Mouse (Mus musculus) heart, embryonic 13.5 days (tissue): ENCODE measurements at regions not wholly inside any gene's neighbourhood (a gene's known extent, or its start where the extent isn't known, plus 50 kb on each side); places are given as distances from the start of the nearest gene placed in this dataset.

ENCODE experiments used
- ATAC-seq: fragments of 200-750 bp; cut with Nextera tagmentation; 2 replicates; pipeline ENCODE4 v1.8.0; 2017; ENCODE audit warnings: moderate TSS enrichment; ENCODE audit not compliant: insufficient number of reproducible peaks, low FRiP score, low TSS enrichment; ENCODE audit errors: extremely low read depth
- H3K27ac ChIP-seq: fragments of 300-500 bp; sonication (generic); replicated peaks from 2 replicates; pipeline ENCODE4 v1.5.1; 2015; ENCODE audit warnings: moderate library complexity, mild to moderate bottlenecking, inconsistent platforms
- H3K27me3 ChIP-seq: fragments of 300-500 bp; sonication (generic); replicated peaks from 2 replicates; pipeline ENCODE4 v1.6.1; 2015; ENCODE audit warnings: mild to moderate bottlenecking, inconsistent platforms
- H3K36me3 ChIP-seq: fragments of 300-500 bp; sonication (generic); 2 replicates; pipeline ENCODE4 v1.6.1; 2015; ENCODE audit warnings: mild to moderate bottlenecking, inconsistent platforms
- H3K4me1 ChIP-seq: fragments of 300-500 bp; sonication (generic); 2 replicates; pipeline ENCODE4 v1.6.1; 2015; ENCODE audit warnings: inconsistent platforms
- H3K4me2 ChIP-seq: fragments of 300-500 bp; sonication (generic); 2 replicates; pipeline ENCODE4 v1.6.1; 2015; ENCODE audit warnings: inconsistent platforms, mild to moderate bottlenecking, moderate library complexity
- H3K4me3 ChIP-seq: fragments of 300-500 bp; sonication (generic); 2 replicates; pipeline ENCODE4 v1.5.1; 2015; ENCODE audit warnings: moderate library complexity, mild to moderate bottlenecking, inconsistent platforms
- H3K9ac ChIP-seq: fragments of 300-500 bp; sonication (generic); 2 replicates; pipeline ENCODE4 v1.6.1; 2015; ENCODE audit warnings: inconsistent platforms, mild to moderate bottlenecking, moderate library complexity
- H3K9me3 ChIP-seq: fragments of 300-500 bp; sonication (generic); 2 replicates; pipeline ENCODE4 v1.6.1; 2016; ENCODE audit warnings: inconsistent platforms
- WGBS: fragments of 180-500 bp; shearing (Covaris S2); methylation state at CpG from one replicate; pipeline ENCODE4 v1.1.7; 2015; ENCODE audit warnings: mixed read lengths; 5-methylcytosine and 5-hydroxymethylcytosine counted together

DNA sequence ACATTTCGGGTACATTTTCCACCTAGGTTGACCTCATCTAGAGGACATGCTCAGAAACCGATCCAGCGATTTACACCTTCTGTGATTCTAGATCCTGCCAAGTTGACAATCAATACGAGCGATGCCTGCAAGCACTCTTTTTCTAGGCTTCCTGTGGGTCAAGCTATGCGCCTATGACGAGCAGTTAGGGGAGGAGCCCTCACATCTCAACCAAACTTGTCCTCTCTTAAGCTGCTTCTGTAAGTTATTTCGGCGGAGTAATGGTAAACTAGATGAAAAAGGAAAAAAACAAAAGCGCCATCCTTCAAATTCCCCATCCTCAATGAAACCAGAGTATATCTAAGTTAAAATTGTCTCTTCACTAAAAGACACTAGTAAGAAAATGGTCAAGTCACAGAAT lies 858.5 kb downstream of the Zfp704 start:
- H3K9me3 ChIP-seq: no peaks in the 10 kb centered on the region
- ATAC-seq: no peak
- H3K4me2 ChIP-seq: no peak overlapping the region
- H3K27ac ChIP-seq: no peak overlapping the region
- H3K4me3 ChIP-seq: no peak overlapping the region
- H3K4me1 ChIP-seq: peaks cover 19% of the 10 kb centered on the region
- WGBS: 84% methylated on average over 10 of the region's 10 CpGs
- peaks cover 2% of the 10 kb centered on the region; the same call in 1 of the 2 replicates for H3K27me3 ChIP-seq
- H3K36me3 ChIP-seq: no peaks in the 10 kb centered on the region
- no peak overlapping the region for H3K9ac ChIP-seq

DNA sequence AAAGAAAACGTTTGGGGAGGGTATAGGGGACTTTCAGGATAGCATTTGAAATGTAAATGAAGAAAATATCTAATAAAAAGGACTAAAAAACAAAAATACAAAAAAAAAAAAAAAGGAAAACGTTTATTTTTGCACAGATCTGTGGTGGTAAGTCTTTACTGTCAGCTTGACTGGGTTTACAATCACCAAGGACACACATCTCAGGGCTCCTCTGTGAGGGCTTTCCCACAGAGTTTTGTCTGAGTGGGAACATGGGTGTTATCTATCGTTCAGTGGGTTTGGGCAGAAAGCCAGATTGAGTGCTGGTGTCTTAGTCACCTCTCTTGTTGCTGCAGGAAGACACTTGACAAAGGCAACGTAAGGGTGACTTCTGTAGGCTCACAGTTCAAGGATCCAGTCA lies 859.0 kb downstream of the Zfp704 start:
- Histone ChIP-seq H3K4me3 (no peak overlapping the region), H3K9me3 (no peaks in the 10 kb centered on the region), H3K27ac (no peak overlapping the region), H3K4me1 (peaks cover 19% of the 10 kb centered on the region), H3K9ac (no peak overlapping the region), H3K36me3 (no peaks in the 10 kb centered on the region), H3K27me3 (peaks cover 2% of the 10 kb centered on the region; the same call in 1 of the 2 replicates), H3K4me2 (no peak overlapping the region)
- WGBS: 39% methylated on average over 4 of the region's 4 CpGs
- no peak for ATAC-seq

DNA sequence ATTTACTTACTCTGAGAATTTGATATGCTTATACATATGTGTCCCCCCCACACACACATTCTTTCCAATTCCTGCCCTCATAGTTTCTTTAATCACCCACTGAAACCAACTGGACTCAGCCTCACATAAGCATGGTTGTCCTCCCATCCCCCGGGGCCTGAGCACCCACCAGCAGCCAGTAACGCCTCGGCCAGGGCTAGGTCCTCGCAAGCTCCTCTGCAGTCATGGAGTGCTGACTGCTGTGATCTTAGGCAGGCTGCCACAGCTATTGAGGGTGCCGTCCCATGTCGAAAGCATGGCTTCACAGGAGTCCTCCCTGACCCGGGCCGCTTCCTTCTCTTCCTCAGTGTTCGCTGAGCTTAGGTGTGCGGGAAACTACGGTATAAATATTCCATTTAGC lies 859.7 kb downstream of the Zfp704 start:
- Histone ChIP-seq H3K4me2 (no peak overlapping the region), H3K4me3 (no peak overlapping the region), H3K9me3 (no peaks in the 10 kb centered on the region), H3K36me3 (no peaks in the 10 kb centered on the region), H3K9ac (no peak overlapping the region), H3K27me3 (0 out of 2 replicates have a peak, but pooled peaks cover 2% of the 10 kb centered on the region), H3K27ac (no peak overlapping the region), H3K4me1 (peaks cover 23% of the 10 kb centered on the region)
- WGBS: 68% methylated on average over 11 of the region's 11 CpGs
- ATAC-seq: no peak

DNA sequence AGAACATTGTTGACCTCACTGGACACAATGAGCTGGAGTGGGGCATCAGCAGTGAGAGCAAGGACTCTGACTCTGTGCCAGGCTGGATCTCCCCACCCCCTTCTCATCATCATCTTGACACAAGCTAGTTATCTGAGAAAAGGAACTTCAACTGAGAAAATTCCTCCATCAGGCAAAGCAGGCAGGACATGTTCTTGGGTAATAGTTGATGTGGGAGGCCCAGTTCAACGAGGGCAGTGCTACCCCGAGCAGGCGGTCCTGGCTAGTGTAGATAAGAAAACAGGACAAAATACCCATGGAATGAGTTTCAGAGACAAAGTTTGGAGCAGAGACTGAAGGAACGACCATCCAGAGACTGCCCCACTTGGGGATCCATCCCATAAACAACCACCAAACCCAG lies 862.7 kb downstream of the Zfp704 start:
- no peak overlapping the region for H3K4me3 ChIP-seq
- H3K27me3 ChIP-seq: 0 out of 2 replicates have a peak, but pooled peaks cover 1% of the 10 kb centered on the region
- no peaks in the 10 kb centered on the region for H3K36me3 ChIP-seq
- H3K27ac ChIP-seq: no peak overlapping the region
- peaks cover 35% of the 10 kb centered on the region for H3K4me1 ChIP-seq
- WGBS: 51% methylated on average over 4 of the region's 4 CpGs
- H3K9ac ChIP-seq: no peak overlapping the region
- H3K9me3 ChIP-seq: no peaks in the 10 kb centered on the region
- ATAC-seq: no peak
- no peak overlapping the region for H3K4me2 ChIP-seq

DNA sequence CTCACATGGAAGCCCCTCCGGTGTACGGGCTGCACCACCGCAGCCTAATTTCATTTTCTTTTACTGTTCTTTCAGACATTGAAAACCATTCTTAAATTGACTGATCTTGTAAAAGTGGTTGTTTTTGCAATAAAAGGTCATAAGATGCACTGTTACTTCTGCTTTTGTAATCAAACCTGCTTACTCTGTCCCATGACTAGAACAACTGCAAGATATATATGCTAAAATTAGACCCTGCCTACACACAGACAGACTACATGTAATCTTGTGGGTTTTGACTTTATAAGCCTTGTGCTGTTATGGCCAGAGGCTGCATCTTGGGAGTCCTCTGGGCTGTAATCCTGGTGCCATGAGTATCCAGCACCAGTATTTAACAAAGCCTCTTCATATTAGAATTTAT lies 863.2 kb downstream of the Zfp704 start:
- Histone ChIP-seq H3K27me3 (no peaks in the 10 kb centered on the region), H3K4me2 (no peak overlapping the region), H3K36me3 (no peaks in the 10 kb centered on the region), H3K27ac (no peak overlapping the region), H3K9me3 (no peaks in the 10 kb centered on the region), H3K9ac (no peak overlapping the region), H3K4me3 (no peak overlapping the region), H3K4me1 (peaks cover 35% of the 10 kb centered on the region)
- no peak for ATAC-seq
- WGBS: 94% methylated on average over 3 of the region's 3 CpGs

DNA sequence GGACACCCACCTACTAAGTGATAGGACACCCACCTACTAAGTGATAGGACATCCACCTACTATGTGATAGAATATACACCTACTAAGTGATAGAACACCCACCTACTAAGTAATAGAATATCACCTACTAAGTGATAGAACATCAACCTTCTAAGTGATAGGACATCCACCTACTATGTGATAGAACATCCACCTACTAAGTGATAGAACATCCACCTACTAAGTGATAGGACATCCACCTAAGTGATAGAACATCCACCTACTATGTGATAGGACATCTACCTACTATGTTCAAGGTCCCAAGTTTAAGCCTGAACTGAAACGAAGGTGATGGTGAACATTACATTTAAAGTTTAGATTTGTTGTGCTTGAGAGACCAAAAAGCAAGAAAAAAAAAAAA lies 863.8 kb downstream of the Zfp704 start:
- Histone ChIP-seq H3K9ac (no peak overlapping the region), H3K27me3 (no peaks in the 10 kb centered on the region), H3K4me1 (peaks cover 35% of the 10 kb centered on the region), H3K4me3 (no peak overlapping the region), H3K4me2 (no peak overlapping the region), H3K9me3 (no peaks in the 10 kb centered on the region), H3K36me3 (no peaks in the 10 kb centered on the region), H3K27ac (no peak overlapping the region)
- WGBS: 94% methylated on average over 1 of the region's 1 CpGs
- no peak for ATAC-seq

DNA sequence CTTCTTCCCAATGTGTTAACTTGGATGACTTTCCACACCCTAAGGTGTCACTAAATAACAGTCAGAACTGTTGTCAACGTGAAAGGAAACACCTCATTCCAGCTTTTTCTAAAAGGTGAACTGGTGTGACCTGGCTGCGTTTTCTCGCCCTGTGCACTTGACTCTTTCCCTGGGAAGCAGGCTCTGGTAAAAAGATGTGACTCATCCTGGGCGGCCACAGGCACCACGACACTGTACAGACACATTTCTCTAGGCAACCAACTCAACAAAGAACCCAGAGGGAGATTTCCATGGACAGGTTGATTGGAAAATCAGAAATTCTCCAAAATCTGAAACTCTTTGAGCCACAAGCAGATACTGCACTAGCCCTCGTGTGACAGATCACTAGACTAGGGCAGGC lies 865.0 kb downstream of the Zfp704 start:
- ATAC-seq: no peak
- 26% methylated on average over 6 of the region's 6 CpGs for WGBS

DNA sequence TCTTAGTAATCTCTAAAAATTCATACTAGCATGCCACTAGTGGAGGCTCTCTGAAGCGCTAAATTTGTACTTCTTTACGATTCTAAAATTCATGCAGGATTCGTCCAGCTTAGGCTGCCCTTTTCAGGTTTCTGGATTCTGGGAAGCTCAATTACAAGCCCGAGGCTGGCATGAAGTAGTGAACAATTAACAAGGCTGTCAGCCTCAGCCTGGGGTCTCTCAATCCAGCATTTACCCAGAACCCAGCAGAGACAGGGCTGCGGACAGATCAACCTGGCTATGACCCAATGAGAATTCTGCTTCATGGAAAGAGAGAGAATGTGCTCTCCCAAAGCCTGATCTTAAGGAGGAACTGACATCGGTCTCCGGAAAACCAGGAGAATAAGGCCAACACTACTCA lies 866.2 kb downstream of the Zfp704 start:
- H3K27ac ChIP-seq: 0 out of 2 replicates have a peak overlapping the region, but pooled peaks have one; percentile 12
- no peaks in the 10 kb centered on the region for H3K9me3 ChIP-seq
- no peak overlapping the region for H3K4me2 ChIP-seq
- no peak overlapping the region for H3K4me3 ChIP-seq
- whole genome bisulfite sequencing: 69% methylated on average over 7 of the region's 7 CpGs
- no peak for ATAC-seq
- no peaks in the 10 kb centered on the region for H3K27me3 ChIP-seq
- H3K4me1 ChIP-seq: peaks cover 39% of the 10 kb centered on the region
- H3K36me3 ChIP-seq: no peaks in the 10 kb centered on the region
- no peak overlapping the region for H3K9ac ChIP-seq

More for the DNA sequence above, 865.0 kb downstream of the Zfp704 start:
- no peaks in the 10 kb centered on the region for H3K27me3 ChIP-seq
- H3K4me3 ChIP-seq: no peak overlapping the region
- no peak overlapping the region for H3K4me2 ChIP-seq
- no peaks in the 10 kb centered on the region for H3K9me3 ChIP-seq
- peaks cover 33% of the 10 kb centered on the region for H3K4me1 ChIP-seq
- no peaks in the 10 kb centered on the region for H3K36me3 ChIP-seq
- H3K9ac ChIP-seq: no peak overlapping the region
- no peak overlapping the region for H3K27ac ChIP-seq

DNA sequence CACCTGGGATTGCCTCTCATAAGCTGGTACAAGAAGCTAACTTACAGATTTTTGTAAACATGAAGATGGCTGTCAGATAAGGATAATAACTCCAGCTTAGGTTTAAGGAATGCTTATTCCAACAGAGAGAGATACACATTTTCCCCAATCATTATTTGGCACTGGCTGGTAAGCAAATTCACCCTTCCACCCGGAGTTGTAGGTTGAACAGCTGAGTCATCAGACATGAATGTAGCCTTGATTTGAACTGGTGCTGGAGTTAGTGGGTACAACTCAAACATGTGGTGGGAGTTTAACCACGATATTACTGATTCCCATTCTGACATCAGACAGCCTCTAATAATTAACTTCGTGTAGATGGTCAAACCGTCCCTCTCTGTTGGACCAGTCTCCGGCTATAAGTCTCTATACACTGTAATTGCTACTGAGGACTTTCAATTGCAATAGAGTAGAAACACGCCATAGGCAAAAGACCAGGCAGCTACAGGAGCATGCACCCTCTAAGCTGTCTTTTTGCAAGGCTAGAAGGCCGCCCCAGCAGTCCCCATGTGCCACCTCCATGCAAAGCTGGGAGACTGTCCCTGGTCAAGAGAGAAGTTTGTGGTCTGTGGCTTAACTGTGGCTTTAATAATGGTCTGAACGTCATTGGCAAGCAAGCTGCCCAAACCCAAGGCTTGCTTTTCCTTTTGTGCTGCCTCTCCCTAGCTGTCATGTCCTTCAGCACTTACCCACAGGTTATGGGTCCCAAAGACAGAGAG lies 868.4 kb downstream of the Zfp704 start:
- Histone ChIP-seq H3K27ac (no peak overlapping the region), H3K4me1 (peaks cover 50% of the 10 kb centered on the region), H3K4me2 (no peak overlapping the region), H3K27me3 (no peaks in the 10 kb centered on the region), H3K4me3 (no peak overlapping the region), H3K9ac (no peak overlapping the region), H3K36me3 (no peaks in the 10 kb centered on the region), H3K9me3 (no peaks in the 10 kb centered on the region)
- 74% methylated on average over 8 of the region's 8 CpGs for WGBS
- no peak for ATAC-seq

DNA sequence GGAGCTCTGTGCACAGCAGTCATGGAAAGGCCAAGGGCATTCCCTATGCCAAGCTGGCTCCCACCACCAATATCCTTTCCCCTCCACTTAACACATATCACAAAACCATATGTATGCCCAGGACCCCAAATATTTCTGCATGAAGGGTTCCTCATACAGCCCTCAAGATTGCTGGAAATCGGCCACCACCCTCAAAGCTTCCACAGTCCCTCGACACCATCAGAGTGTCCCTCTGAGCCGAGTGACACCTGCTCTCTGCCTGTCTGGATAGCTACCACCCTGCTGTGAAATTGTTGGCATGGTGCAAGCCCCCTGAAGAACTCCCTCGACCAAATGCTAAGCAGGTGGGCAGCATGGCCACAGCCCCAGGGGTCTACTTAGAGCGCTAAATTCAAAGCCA lies 869.2 kb downstream of the Zfp704 start:
- no peak overlapping the region for H3K9ac ChIP-seq
- H3K4me3 ChIP-seq: no peak overlapping the region
- H3K27me3 ChIP-seq: no peaks in the 10 kb centered on the region
- ATAC-seq: no peak
- no peak overlapping the region for H3K4me2 ChIP-seq
- no peaks in the 10 kb centered on the region for H3K9me3 ChIP-seq
- peaks cover 56% of the 10 kb centered on the region for H3K4me1 ChIP-seq
- H3K36me3 ChIP-seq: no peaks in the 10 kb centered on the region
- 71% methylated on average over 5 of the region's 5 CpGs for WGBS
- H3K27ac ChIP-seq: no peak overlapping the region

DNA sequence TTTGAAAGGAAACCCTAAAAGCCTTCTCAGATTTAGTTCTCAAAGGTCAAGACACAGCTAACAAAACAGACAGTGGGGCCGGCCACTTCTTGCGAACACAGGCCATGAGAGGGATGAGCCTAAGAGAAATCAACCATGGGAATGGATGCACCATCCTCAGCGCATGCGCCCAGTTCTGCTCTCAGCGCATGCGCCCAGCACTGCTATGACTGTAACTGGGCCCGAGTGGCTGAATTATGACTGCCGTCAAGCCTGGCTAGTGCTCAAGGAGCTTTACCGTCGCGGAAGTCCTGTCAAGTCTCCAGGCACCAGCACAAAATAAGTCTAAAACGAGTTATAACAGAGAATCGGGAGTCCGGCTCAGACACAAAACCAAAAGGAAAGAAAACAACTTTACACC lies 870.6 kb downstream of the Zfp704 start:
- no peak for ATAC-seq
- no peaks in the 10 kb centered on the region for H3K9me3 ChIP-seq

More for the DNA sequence above, 870.6 kb downstream of the Zfp704 start:
- H3K4me1 ChIP-seq: peaks cover 49% of the 10 kb centered on the region
- WGBS: 83% methylated on average over 14 of the region's 14 CpGs
- H3K27ac ChIP-seq: no peak overlapping the region
- H3K9ac ChIP-seq: no peak overlapping the region
- no peak overlapping the region for H3K4me3 ChIP-seq
- H3K4me2 ChIP-seq: no peak overlapping the region
- no peaks in the 10 kb centered on the region for H3K27me3 ChIP-seq
- no peaks in the 10 kb centered on the region for H3K36me3 ChIP-seq
